Mouse (Mus musculus) left cerebral cortex, adult 18-20 months (tissue): ENCODE results near the gene Polr1b. TPM values are rescaled to one million over a fixed set of nuclear protein-coding genes. Genes with fewer than 3 reads are reported as not detected.

Source experiments
- DNase-seq, 2 experiments: peaks; one replicate each; pipeline ENCODE4 v3.0.0; 2021 to 2022; ENCODE audit warnings: low spot score in 2 of 2, mixed read lengths in 1 of 2
- long read RNA-seq, 2 experiments: library from polyadenylated mRNA; stranded (forward); transcript quantifications; one replicate each; pipeline ENCODE4 v2.0.0; 2021
- total RNA-seq, 2 experiments: library from RNA; stranded (reverse); gene quantifications; 2 replicates each; pipeline ENCODE4 v1.2.3; 2021

The Polr1b gene
- 10 to 100 TPM; 20.5 to 22.6 TPM for total RNA-seq
- long read RNA-seq, experiment 1, transcript Polr1b-202 (15 exons, 3,998 nt), result major isoform, 9 of 16 reads
- long read RNA-seq, experiment 1, partial matches to known transcripts, result 2 of 16 reads
- long read RNA-seq, experiment 1, other reads (novel, unspliced or antisense), result 5 of 16 reads
- long read RNA-seq, experiment 2, transcript Polr1b-202 (15 exons, 3,998 nt), result major isoform, 7 of 8 reads
- long read RNA-seq, experiment 2, partial matches to known transcripts, result 0 of 8 reads
- long read RNA-seq, experiment 2, other reads (novel, unspliced or antisense), result 1 of 8 reads

GRCm38 (mm10) chr2:129100784-129101310 is at the start of gene Polr1b:
Polr1b (plus strand) TSS chr2:129100995.
- peak; percentile 89 to 93 for DNase-seq

DNA sequence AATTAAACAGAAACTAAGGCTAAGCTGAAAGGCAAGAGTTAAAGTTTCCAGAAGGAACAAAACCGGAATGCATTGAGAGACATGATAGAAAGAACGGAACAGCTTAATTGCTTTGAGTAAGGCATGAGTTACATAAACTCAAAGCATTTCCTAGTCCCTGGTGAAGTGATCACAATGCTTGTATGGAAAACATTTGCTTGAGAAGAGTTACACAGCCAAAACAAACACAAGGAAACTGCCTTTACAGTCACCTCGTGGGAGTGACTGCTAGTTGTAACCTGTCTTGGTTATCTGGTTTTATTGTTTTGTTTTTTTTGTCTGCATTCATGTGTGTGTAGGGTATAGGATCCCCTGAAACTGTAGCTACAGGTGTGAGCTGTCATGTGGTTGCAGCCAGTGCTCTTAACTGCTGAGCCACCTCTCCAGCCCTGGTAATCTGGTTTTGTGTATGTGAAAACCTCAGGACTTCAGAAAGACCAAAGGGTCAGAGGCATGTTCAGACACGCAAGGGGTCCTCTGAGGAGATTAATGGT is 48.3 kb upstream of the Polr1b start:
- no peak for DNase-seq

DNA sequence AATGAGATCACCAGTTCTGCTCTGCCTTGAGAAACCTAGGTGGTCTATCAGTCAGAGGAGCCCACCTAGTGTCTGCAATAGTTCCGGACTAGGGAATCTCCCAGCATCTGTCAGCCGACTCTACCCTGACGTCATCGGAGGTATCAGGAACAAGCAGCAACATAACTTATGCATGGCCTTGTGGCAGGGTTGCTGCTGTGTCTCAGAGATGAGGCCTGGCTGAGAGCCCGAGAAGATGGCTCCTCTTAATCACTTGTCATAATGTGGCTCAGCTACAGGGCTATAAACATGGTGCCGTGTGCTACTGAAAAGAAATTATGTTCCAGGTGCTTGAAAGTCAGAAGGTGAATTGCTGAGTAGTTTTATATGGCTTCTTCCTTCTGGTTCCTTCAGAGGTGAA is 45.1 kb upstream of the Polr1b start:
- no peak for DNase-seq

DNA sequence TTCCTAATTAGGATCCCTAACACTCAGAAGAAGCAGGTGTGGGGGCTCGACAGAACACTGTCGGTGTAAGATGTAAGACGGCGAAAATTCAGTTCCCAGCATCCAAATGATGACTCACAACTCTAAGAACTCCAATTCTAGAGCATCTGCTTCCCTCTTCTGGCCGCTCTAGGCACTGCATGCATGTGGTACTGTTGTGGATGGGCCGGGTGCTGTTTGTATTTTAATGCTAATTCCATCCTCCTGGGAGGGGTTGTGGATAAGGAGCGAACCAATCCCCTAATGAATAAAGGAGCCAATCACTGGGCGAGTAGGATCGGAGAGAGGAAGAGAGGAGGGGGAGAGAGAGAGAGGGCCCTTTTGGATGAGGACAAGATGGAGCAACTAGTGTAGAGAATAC is 44.2 kb upstream of the Polr1b start:
- peak in 1 of 2 experiments; percentile 18 for DNase-seq

DNA sequence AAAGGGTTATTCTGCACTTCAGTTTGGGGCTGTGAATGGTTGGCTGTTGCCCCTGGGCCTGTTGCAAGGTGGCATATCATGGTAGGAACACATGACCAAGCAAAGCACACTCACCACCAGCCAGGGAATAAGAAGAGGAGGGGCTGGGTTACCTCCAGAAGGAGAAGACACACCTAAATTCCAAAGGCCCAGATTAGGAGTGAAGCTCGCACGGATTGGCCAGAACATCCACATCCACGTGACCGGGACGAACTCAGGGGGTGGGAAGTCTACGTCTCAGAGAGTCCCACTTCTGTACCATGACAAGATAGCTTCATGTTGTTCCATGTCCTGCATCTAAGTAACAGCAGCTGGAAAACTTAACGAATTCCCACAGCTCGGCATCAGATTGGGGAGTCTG is 43.5 kb upstream of the Polr1b start:
- DNase-seq, result no peak

DNA sequence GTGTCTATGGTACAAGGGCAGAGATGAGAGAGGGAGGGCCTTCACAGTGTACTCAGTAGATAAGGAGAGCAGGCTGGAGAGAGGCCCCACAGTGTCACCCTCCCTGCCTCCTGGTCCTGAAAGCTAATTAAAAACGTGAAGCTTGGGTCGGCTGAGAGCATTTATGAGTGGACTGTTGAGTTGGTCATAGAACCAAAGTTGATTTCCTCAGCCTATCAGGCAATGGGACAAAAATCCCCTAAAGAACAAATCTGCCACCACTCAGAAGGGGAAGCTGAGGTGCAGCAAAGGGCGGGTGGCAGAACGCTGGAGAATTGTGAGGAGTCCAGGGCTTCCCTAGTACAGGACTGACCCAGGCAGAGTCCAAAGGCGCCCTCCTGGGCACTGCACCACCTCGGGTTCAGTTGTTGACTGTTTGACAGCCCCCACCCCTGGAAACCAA is 42.9 kb upstream of the Polr1b start:
- no peak for DNase-seq

GRCm38 (mm10) chr2:129061456-129062059 is 39.2 kb upstream of the Polr1b start:
- no peak for DNase-seq

GRCm38 (mm10) chr2:129065437-129066282 is 35.1 kb upstream of the Polr1b start, which contains the start of gene Ttl:
Ttl (plus strand) TSS chr2:129065942.
- peak; percentile 71 to 79 for DNase-seq

GRCm38 (mm10) chr2:129066326-129066725 is 34.5 kb upstream of the Polr1b start:
- peak; percentile 62 to 69 for DNase-seq

- DNase-seq, result no peak
These were observed 30.5 kb upstream of the Polr1b start for GRCm38 (mm10) chr2:129070296-129070695.

DNA sequence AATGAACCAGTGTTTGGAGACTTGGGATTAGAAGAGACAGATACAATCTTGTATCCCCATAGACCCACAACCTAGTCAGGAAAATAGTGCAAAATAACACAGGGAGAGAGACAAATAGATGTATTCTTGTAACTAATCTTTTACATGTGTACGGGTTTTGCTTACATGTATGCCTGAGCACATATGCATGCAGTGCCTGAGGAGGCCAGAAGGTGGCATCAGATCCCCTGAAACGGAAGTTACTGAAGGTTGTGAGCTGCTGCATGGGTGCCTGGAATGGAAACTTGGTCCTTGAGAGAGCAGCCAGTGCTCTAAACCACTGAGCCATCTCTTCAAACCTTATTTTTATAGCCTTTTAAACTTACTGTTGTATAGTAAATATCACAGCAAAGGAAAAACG is 22.5 kb upstream of the Polr1b start:
- peak in 1 of 2 experiments; percentile 7 for DNase-seq

- DNase-seq, result no peak
These were observed 21.6 kb upstream of the Polr1b start for GRCm38 (mm10) chr2:129079194-129079593.

GRCm38 (mm10) chr2:129081097-129081496 is 19.7 kb upstream of the Polr1b start:
- DNase-seq, result no peak

GRCm38 (mm10) chr2:129083514-129083913 is 17.3 kb upstream of the Polr1b start:
- DNase-seq, result no peak

DNA sequence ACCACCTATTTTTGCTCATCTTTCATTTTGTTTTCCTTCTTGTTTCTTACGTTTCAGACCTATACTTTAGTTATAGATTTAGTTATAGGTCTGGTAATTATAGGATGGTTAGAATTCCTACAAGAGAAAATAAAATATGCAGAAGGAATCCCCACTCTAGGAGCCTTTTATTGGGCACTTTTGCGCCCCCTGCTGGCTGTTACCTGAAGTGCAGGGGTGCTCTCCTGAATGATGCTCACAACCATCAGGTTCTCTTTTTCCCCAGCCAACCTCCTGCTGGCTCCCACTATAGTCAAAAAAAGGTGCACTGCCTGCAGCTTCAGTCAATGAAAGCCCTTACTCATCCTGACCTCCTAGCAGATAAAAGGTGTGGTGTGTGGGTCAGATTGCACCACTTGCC is 15.8 kb upstream of the Polr1b start:
- no peak for DNase-seq

DNA sequence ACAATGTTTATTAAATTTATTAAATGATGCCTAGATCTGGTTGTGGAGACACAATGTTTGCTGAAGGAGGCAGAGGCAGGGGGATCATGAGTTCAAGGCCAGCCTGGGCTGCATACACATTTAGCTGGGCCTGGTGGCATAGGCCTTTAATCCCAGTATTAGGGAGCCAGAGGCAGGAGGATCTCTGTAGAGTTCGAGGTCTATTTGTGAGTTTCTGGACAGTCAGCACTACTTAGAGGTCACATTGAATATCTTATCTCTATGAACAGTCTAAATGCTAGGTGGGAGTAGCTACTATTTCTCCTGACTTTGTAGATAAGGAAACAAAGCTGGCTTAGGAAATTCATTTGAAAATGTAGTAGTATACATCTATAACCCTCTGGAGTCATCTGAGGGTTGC is 13.3 kb upstream of the Polr1b start:
- no peak for DNase-seq

GRCm38 (mm10) chr2:129090370-129090769 is 10.4 kb upstream of the Polr1b start:
- no peak for DNase-seq

GRCm38 (mm10) chr2:129092810-129093209 is 8.0 kb upstream of the Polr1b start:
- DNase-seq, result peak in 1 of 2 experiments; percentile 45

- peak; percentile 42 to 62 for DNase-seq
These were observed 6.7 kb upstream of the Polr1b start for GRCm38 (mm10) chr2:129093926-129094724.

- DNase-seq, result no peak
These were observed 12.1 kb downstream of the Polr1b start for GRCm38 (mm10) chr2:129112924-129113323.
